Mouse (Mus musculus) embryonic stem cell, embryonic (primary cell): ENCODE data around the gene Slc6a18.

Experiments
- CTCF ChIA-PET, 4 experiments: fragments of 300-600 bp in 2 of 4; fragments of 350-600 bp in 2 of 4; sonication (Branson Sonifier 250); formaldehyde crosslinking; loops; one replicate each; lab custom pipeline; 2022; ENCODE audit warnings: inconsistent platforms in 2 of 4; lab: Charles Lee
- POLR2A ChIA-PET, 4 experiments: fragments of 300-600 bp in 2 of 4; fragments of 350-600 bp in 2 of 4; sonication (Branson Sonifier 250); formaldehyde crosslinking; loops; one replicate each; lab custom pipeline; 2022; ENCODE audit warnings: antibody characterized with exemption in 4 of 4, inconsistent platforms in 1 of 4; lab: Charles Lee

Slc6a18 gene

GRCm38 (mm10) chr13:73641296-73641695 lies 36.5 kb downstream of the Slc6a18 start:
- POLR2A ChIA-PET = interaction anchor here in 1 of 4 experiments (1.1 kb wide), 1 partner anchor 11 kb away, joined by 3 read pairs; no protein-coding TSS in a partner anchor
- CTCF ChIA-PET = no interaction called here

- ChIA-PET POLR2A (interaction anchor here in 1 of 4 experiments (1.2 kb wide), 1 partner anchor 11 kb away, joined by 3 read pairs; no protein-coding TSS in a partner anchor), CTCF (no interaction called here)
These were observed 40.0 kb downstream of the Slc6a18 start for GRCm38 (mm10) chr13:73637826-73638225.

- ChIA-PET POLR2A (interaction anchor here in 3 of 4 experiments (0.6 to 1.8 kb wide), 4 partner anchors 18 to 463 kb away, joined by 3 to 4 read pairs (median 3); no protein-coding TSS in a partner anchor), CTCF (interaction anchor here in 3 of 4 experiments (0.6 to 1.3 kb wide), 7 partner anchors 11 to 206 kb away, joined by 3 to 6 read pairs (median 3); partner anchors contain the start of gene Clptm1l (in 1 of the 3))
These were observed 46.0 kb downstream of the Slc6a18 start for GRCm38 (mm10) chr13:73631837-73632236.

- POLR2A ChIA-PET = interaction anchor here (0.6 to 2.4 kb wide), 7 partner anchors 11 to 980 kb away, joined by 3 to 18 read pairs (median 4); no protein-coding TSS in a partner anchor
- CTCF ChIA-PET = interaction anchor here in 1 of 4 experiments (1.2 kb wide), 1 partner anchor 203 kb away, joined by 4 read pairs; no protein-coding TSS in a partner anchor
These were observed 49.2 kb downstream of the Slc6a18 start for GRCm38 (mm10) chr13:73628586-73629113.

- POLR2A ChIA-PET = interaction anchor here in 3 of 4 experiments (0.5 to 4.7 kb wide), 27 partner anchors 9 to 311 kb away, joined by 3 to 25 read pairs (median 4); partner anchors contain the start of genes Brd9 (in 2 of the 3), Clptm1l (in 2 of the 3), Trip13 (in 2 of the 3) and Slc6a3 (in 1 of the 3)
- CTCF ChIA-PET = interaction anchor here (0.6 to 2.6 kb wide), 24 partner anchors 9 to 311 kb away, joined by 3 to 13 read pairs (median 4); partner anchors contain the start of genes Brd9 (in 1 of the 4), Clptm1l (in 1 of the 4) and Trip13 (in 1 of the 4)
These were observed 50.9 kb downstream of the Slc6a18 start, which contains the start of gene Tert for GRCm38 (mm10) chr13:73626745-73627549. Tert (plus strand) TSS chr13:73626911.

- CTCF ChIA-PET = interaction anchor here (0.5 to 2.6 kb wide), 23 partner anchors 9 to 311 kb away, joined by 3 to 13 read pairs (median 4); partner anchors contain the start of genes Brd9 (in 1 of the 4), Clptm1l (in 1 of the 4) and Trip13 (in 1 of the 4)
- POLR2A ChIA-PET = interaction anchor here in 3 of 4 experiments (0.6 to 4.7 kb wide), 20 partner anchors 8 to 311 kb away, joined by 3 to 25 read pairs (median 4); partner anchors contain the start of genes Brd9 (in 2 of the 3), Clptm1l (in 2 of the 3), Trip13 (in 2 of the 3) and Slc6a3 (in 1 of the 3)
These were observed 51.4 kb downstream of the Slc6a18 start for GRCm38 (mm10) chr13:73626410-73626744.

- ChIA-PET POLR2A (interaction anchor here (0.6 to 1.1 kb wide), 6 partner anchors 11 to 871 kb away, joined by 3 to 16 read pairs (median 4); no protein-coding TSS in a partner anchor), CTCF (interaction anchor here (0.6 to 1.1 kb wide), 13 partner anchors 9 to 599 kb away, joined by 3 to 8 read pairs (median 4); no protein-coding TSS in a partner anchor)
These were observed 57.2 kb downstream of the Slc6a18 start for GRCm38 (mm10) chr13:73620637-73621036.

- ChIA-PET CTCF (interaction anchor here in 2 of 4 experiments (0.5 to 1.1 kb wide), 2 partner anchors 192 to 193 kb away, joined by 3 read pairs; no protein-coding TSS in a partner anchor), POLR2A (interaction anchor here in 2 of 4 experiments (0.8 to 2.7 kb wide), 5 partner anchors 8 to 38 kb away, joined by 3 to 10 read pairs (median 4); partner anchors contain the start of genes Clptm1l (in 1 of the 2) and Tert (in 1 of the 2))
These were observed 59.4 kb downstream of the Slc6a18 start for GRCm38 (mm10) chr13:73618406-73618805.
